Mouse (Mus musculus) bone marrow macrophage, adult 2 months (primary cell): ENCODE data around the gene Nudt6.

ENCODE experiments used
- CTCF ChIP-seq: IDR thresholded peaks from 2 replicates; pipeline ENCODE4 v1.5.1; 2012; ENCODE audit warnings: low read depth, mild to moderate bottlenecking, low read length, moderate library complexity
- POLR2A ChIP-seq: IDR thresholded peaks from 2 replicates; pipeline ENCODE4 v1.6.1; 2012; ENCODE audit warnings: mild to moderate bottlenecking, low read depth, low read length, borderline replicate concordance

- no peak for TF ChIP-seq CTCF
- no peak for TF ChIP-seq POLR2A
Measured at GRCm38 (mm10) chr3:37381457-37381856, 38.6 kb downstream of the Nudt6 start.
